Mouse (Mus musculus) liver, embryonic 14.5 days (tissue): ENCODE results near the gene Apaf1. TPM values are rescaled to one million over a fixed set of nuclear protein-coding genes. Genes with fewer than 3 reads are reported as not detected.

ENCODE experiments used
- ATAC-seq: fragments of 200-750 bp; cut with Nextera tagmentation; 2 replicates; pipeline ENCODE4 v1.8.0; 2017; ENCODE audit warnings: moderate number of reproducible peaks, mild to moderate bottlenecking, moderate library complexity; ENCODE audit not compliant: insufficient read depth
- DNase-seq, 3 experiments: peaks; one replicate each; pipeline ENCODE4 v3.0.0-alpha.2; 2012 to 2013; ENCODE audit warnings: low read depth in 3 of 3, low spot score in 3 of 3
- H3K27ac ChIP-seq: fragments of 300-500 bp; sonication (generic); 2 replicates; pipeline ENCODE4 v1.5.1; 2014; ENCODE audit warnings: moderate library complexity, mild to moderate bottlenecking, control low read depth, inconsistent platforms
- H3K27me3 ChIP-seq: fragments of 300-500 bp; sonication (generic); 2 replicates; pipeline ENCODE4 v1.6.1; 2014; ENCODE audit warnings: mild to moderate bottlenecking, low read length, moderate library complexity; ENCODE audit not compliant: control insufficient read depth, insufficient read depth
- H3K36me3 ChIP-seq: fragments of 300-500 bp; sonication (generic); replicated peaks from 2 replicates; pipeline ENCODE4 v1.6.1; 2014; ENCODE audit warnings: low read depth; ENCODE audit not compliant: control insufficient read depth, insufficient read depth
- H3K4me1 ChIP-seq, 2 experiments: fragments of 200-500 bp in 1 of 2; fragments of 300-500 bp in 1 of 2; sonication (generic) in 1 of 2; replicated peaks; 2 replicates each; pipeline ENCODE4 v1.6.1; 2012 to 2014; ENCODE audit warnings: antibody characterized with exemption in 1 of 2, inconsistent platforms in 1 of 2, low read length in 1 of 2; ENCODE audit not compliant: control insufficient read depth in 2 of 2, insufficient read depth in 2 of 2
- H3K4me2 ChIP-seq: fragments of 300-500 bp; sonication (generic); 2 replicates; pipeline ENCODE4 v1.6.1; 2014; ENCODE audit warnings: low read depth, mild to moderate bottlenecking, control low read depth, moderate library complexity
- H3K4me3 ChIP-seq, 2 experiments: fragments of 200-500 bp in 1 of 2; fragments of 300-500 bp in 1 of 2; sonication (generic) in 1 of 2; 2 replicates each; pipeline ENCODE4 v1.5.1; 2012 to 2014; ENCODE audit warnings: low read depth in 2 of 2, low read length in 2 of 2, mild to moderate bottlenecking in 2 of 2, control low read depth in 1 of 2, inconsistent platforms in 1 of 2, moderate library complexity in 1 of 2; ENCODE audit not compliant: insufficient read depth in 1 of 2
- H3K9ac ChIP-seq: fragments of 300-500 bp; sonication (generic); replicated peaks from 2 replicates; pipeline ENCODE4 v1.6.1; 2014; ENCODE audit warnings: mild to moderate bottlenecking, control low read depth, moderate library complexity
- H3K9me3 ChIP-seq: fragments of 300-500 bp; sonication (generic); 2 replicates; pipeline ENCODE4 v1.6.1; 2016; ENCODE audit warnings: low read length, mixed read lengths; ENCODE audit not compliant: control insufficient read depth
- CTCF ChIP-seq: IDR thresholded peaks from 2 replicates; pipeline ENCODE4 v1.5.1; 2016; ENCODE audit warnings: antibody characterized with exemption, low read depth, control low read depth
- EP300 ChIP-seq: IDR thresholded peaks from 2 replicates; pipeline ENCODE4 v1.6.1; 2016; ENCODE audit warnings: antibody characterized with exemption, low read depth
- WGBS: fragments of 180-500 bp; shearing (Covaris S2); extraction: QIAGEN DNeasy Blood & Tissue Kit; methylation state at CpG from one replicate; pipeline ENCODE4 v1.1.7; 2014; ENCODE audit not compliant: insufficient replicate concordance; 5-methylcytosine and 5-hydroxymethylcytosine counted together
- polyA plus RNA-seq, 2 experiments: library from polyadenylated mRNA; depleted of rRNA in 1 of 2; stranded (reverse) in 1 of 2; unstranded in 1 of 2; fragments of >200 nt; fragmentation: Nextera tagmentation in 1 of 2; extraction: Ambion mirVana in 1 of 2; gene quantifications; 2 replicates each; pipeline versions ENCODE4 v1.2.1 to v1.2.3; 2012 to 2014

Gene Apaf1
- polyA plus RNA-seq, 2 experiments = 7.2 to 8.2 TPM

- H3K27me3 ChIP-seq = no peaks in the 10 kb centered on the region
- no peaks in the 10 kb centered on the region for H3K4me1 ChIP-seq
- 94% methylated on average over 1 of the region's 1 CpGs for WGBS
- no peak overlapping the region for H3K4me2 ChIP-seq
- H3K36me3 ChIP-seq = no peaks in the 10 kb centered on the region
- ATAC-seq = no peak
- no peak for DNase-seq
- no peak overlapping the region for H3K4me3 ChIP-seq
- H3K9ac ChIP-seq = no peak overlapping the region
- H3K27ac ChIP-seq = no peak overlapping the region
- TF ChIP-seq EP300 (no peak), CTCF (no peak)
- H3K9me3 ChIP-seq = no peaks in the 10 kb centered on the region
Observed at GRCm38 (mm10) chr10:91100101-91100500, 17.5 kb upstream of the Apaf1 start.

DNA sequence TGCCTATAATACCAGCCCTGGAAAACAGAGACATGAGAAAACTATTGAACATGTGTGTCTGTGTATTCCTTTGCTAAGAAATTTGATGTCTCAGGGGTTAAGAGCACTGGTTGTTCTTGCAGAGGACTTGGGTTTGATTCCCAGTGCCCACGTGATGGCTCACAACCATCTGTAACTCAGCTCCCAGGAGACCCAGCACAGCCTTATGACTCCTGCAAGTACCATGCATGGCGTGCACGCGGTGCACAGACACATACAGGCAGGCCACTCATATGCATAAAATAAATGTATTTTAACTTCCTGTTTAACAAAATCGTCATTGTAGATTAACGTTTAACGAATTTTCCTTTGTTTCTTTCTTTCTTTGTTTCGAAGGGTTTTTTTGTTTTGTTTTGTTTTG is 15.5 kb upstream of the Apaf1 start:
- H3K27ac ChIP-seq = no peak overlapping the region
- ATAC-seq = no peak

GRCm38 (mm10) chr10:91094251-91095104 is 11.9 kb upstream of the Apaf1 start:
- no peaks in the 10 kb centered on the region for H3K36me3 ChIP-seq
- H3K4me1 ChIP-seq = no peaks in the 10 kb centered on the region
- H3K9me3 ChIP-seq = no peaks in the 10 kb centered on the region
- H3K4me3 ChIP-seq = no peak overlapping the region
- DNase-seq (no peak), ATAC-seq (no peak)
- no peak overlapping the region for H3K9ac ChIP-seq
- no peaks in the 10 kb centered on the region for H3K27me3 ChIP-seq
- TF ChIP-seq EP300 (no peak), CTCF (no peak)
- WGBS = 58% methylated on average over 15 of the region's 15 CpGs
- H3K27ac ChIP-seq = no peak overlapping the region
- H3K4me2 ChIP-seq = no peak overlapping the region

More for the DNA sequence above, 15.5 kb upstream of the Apaf1 start:
- no peak for DNase-seq
- Histone ChIP-seq H3K4me2 (no peak overlapping the region), H3K9me3 (no peaks in the 10 kb centered on the region), H3K27me3 (no peaks in the 10 kb centered on the region), H3K4me3 (no peak overlapping the region), H3K4me1 (no peaks in the 10 kb centered on the region), H3K9ac (no peak overlapping the region), H3K36me3 (no peaks in the 10 kb centered on the region)
- no peak for TF ChIP-seq CTCF
- no peak for TF ChIP-seq EP300
- 74% methylated on average over 8 of the region's 8 CpGs for WGBS

- Histone ChIP-seq H3K4me1 (no peaks in the 10 kb centered on the region), H3K27ac (no peak overlapping the region), H3K27me3 (no peaks in the 10 kb centered on the region), H3K4me2 (no peak overlapping the region), H3K9me3 (no peaks in the 10 kb centered on the region), H3K4me3 (no peak overlapping the region), H3K9ac (no peak overlapping the region), H3K36me3 (no peaks in the 10 kb centered on the region)
- WGBS = 77% methylated on average over 4 of the region's 4 CpGs
- TF ChIP-seq EP300 (no peak), CTCF (no peak)
- no peak for ATAC-seq
- DNase-seq = no peak
Observed at GRCm38 (mm10) chr10:91092812-91093211, 10.2 kb upstream of the Apaf1 start.

- Histone ChIP-seq H3K4me3 (peak overlapping the region; percentile 63 to 95), H3K27me3 (no peaks in the 10 kb centered on the region), H3K9ac (peak overlapping the region; percentile 55), H3K36me3 (peaks cover 6% of the 10 kb centered on the region; the same call in 1 of the 2 replicates), H3K4me2 (peak overlapping the region; percentile 85), H3K27ac (no peak overlapping the region), H3K4me1 (no peaks in the 10 kb centered on the region; a peak in 2 of 4 replicates), H3K9me3 (no peaks in the 10 kb centered on the region)
- DNase-seq (no peak), ATAC-seq (no peak)
- WGBS = 37% methylated on average over 12 of the region's 12 CpGs
- no peak for TF ChIP-seq EP300
- TF ChIP-seq CTCF = no peak
Observed at GRCm38 (mm10) chr10:91083393-91083927, 890 bp upstream of the Apaf1 start.
